Mouse (Mus musculus) monocyte, adult 59 days (primary cell): Measurements from ENCODE around the gene Gpr183. TPM values are rescaled to one million over a fixed set of nuclear protein-coding genes. Genes with fewer than 3 reads are reported as not detected.

Experiments
- total RNA-seq, 2 experiments: library from RNA; stranded (reverse); gene quantifications; one replicate each; pipeline ENCODE4 v1.2.4; 2023

Gene Gpr183
- 10 to 100 TPM; 23.9 to 33.1 TPM for total RNA-seq

GRCm38 (mm10) chr14:121964990-121965389, at the start of gene Gpr183:
Gene Gpr183, minus strand, starts transcription at chr14:121965195.

GRCm38 (mm10) chr14:121915621-121916020, 49.4 kb downstream of the Gpr183 start, which contains the start of gene Gpr18:
Gene Gpr18, minus strand, starts transcription at chr14:121915781.

Other genes with a start within 250 kb of the Gpr183 start
- 1 to 10 TPM; 3.6 to 6.0 TPM for gene Dock9, start 167.4 kb downstream of the Gpr183 start, total RNA-seq
- gene Ubac2, start 86.6 kb downstream of the Gpr183 start, total RNA-seq = 10 to 100 TPM; 65.7 to 74.0 TPM
- 10 to 100 TPM; 39.0 to 41.9 TPM for gene Gpr18, start 49.4 kb downstream of the Gpr183 start, total RNA-seq
- gene Timm8a2, start 69.5 kb upstream of the Gpr183 start, total RNA-seq = 1 to 10 TPM in 1 of 2 experiments, not detected in 1; 1.1 TPM
- 10 to 100 TPM; 74.0 to 84.2 TPM for gene Tm9sf2, start 141.8 kb upstream of the Gpr183 start, total RNA-seq
- gene Clybl, start 216.5 kb upstream of the Gpr183 start, total RNA-seq = 1 to 10 TPM; 5.9 to 6.0 TPM